Mouse (Mus musculus) thymus, postnatal 25 days (tissue): ENCODE data around the gene Apobr.

ENCODE experiments used
- DNase-seq: peaks from one replicate; pipeline ENCODE4 v3.0.0; 2022

The Apobr gene

DNA sequence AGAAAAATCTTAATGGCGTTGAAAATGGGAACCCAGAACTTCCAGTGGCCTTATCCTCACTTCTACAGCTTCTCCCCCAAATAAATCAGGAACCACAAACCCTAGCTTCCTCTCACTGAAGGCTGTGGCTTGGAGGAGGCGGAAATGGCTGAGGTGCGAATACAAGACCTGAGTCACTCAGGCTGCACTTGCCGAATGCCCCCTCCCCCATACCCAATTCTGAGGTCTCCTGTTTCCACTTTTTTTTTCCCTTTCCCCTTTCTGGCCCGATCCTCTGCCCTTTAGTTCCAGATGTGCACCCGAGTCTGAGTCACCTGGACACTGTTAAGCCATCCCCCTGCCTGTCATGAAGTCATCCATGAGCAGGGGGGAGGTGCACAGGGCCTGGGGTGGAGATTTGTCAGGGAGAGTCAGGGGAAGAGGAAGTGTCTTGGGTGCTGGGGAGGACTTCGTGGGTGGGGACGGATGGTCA is at the start of gene Apobr:
TSS of gene Apobr (plus strand) at position 437 of the 472 bp plus-strand sequence.
- peak; percentile 61 for DNase-seq

- no peak for DNase-seq
These were observed 49.0 kb upstream of the Apobr start for GRCm38 (mm10) chr7:126535766-126536165.

GRCm38 (mm10) chr7:126536466-126536865 is 48.3 kb upstream of the Apobr start:
- DNase-seq, result no peak

GRCm38 (mm10) chr7:126537820-126538585 is 46.7 kb upstream of the Apobr start:
- peak; percentile 24 for DNase-seq

DNA sequence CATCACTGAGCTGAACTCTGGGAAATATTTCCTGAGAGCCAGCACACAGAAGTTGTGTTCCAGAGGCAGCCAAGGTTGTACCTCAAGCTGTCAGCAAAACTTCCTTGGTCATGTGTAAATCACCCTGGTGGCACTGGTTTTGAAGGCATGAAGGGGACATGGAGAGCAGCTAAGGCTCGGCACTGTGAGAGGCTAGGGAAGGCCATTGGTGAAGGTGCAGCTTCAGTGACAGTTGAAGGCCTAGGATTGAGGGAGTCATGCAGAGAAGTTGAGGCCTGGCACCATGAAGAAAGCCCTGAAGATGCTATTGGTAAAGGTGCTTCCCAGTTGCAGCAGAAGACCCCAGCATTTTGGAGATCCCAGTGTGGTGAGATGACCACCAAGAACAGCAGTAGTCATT is 43.1 kb upstream of the Apobr start:
- no peak for DNase-seq

DNA sequence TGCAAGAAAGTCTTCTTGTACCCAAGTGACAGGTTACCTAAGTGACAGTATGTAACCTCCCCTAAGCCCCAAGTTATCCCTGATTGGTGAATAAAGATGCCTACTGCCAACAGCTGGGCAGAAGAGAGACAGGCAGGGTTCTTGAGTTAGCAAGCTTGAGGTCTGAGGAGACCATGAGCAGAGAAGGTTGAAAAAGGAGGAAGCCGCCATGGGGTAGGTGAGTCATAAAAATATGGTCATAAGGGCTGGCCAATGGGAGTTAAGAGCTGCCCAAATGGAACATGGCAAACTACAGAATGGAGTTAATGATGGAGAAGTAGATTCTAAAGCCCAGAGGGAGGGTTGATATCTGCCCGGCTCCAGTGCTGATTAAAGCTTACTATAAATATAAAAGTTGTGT is 39.1 kb upstream of the Apobr start:
- DNase-seq, result no peak

GRCm38 (mm10) chr7:126554796-126555195 is 29.9 kb upstream of the Apobr start:
- DNase-seq, result peak; percentile 18

- DNase-seq, result no peak
These were observed 28.1 kb upstream of the Apobr start for GRCm38 (mm10) chr7:126556635-126557034.

GRCm38 (mm10) chr7:126565693-126566092 is 19.0 kb upstream of the Apobr start:
- no peak for DNase-seq

- peak; percentile 83 for DNase-seq
These were observed 18.5 kb upstream of the Apobr start, which contains the start of gene Eif3c for GRCm38 (mm10) chr7:126566094-126566765. Eif3c (minus strand) TSS chr7:126566411.

DNA sequence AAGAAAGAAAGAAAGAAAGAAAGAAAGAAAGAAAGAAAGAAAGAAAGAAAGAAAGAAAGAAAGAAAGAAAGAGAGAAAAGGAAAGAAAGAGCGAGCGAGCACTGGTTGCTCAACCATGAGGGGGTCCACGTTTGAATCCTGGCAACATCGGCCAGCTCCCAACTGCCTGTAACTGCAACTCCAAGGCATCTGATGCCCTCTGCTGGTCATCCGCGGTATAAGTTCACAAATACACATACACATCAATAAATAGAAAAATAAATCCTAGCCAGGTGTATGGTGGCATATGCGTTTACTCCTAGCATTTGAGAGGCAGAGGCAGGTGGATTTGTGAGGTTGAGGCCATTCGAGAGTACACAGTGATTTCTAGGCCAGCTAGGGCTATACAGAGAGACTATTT is 7.8 kb upstream of the Apobr start:
- DNase-seq, result peak; percentile 62

DNA sequence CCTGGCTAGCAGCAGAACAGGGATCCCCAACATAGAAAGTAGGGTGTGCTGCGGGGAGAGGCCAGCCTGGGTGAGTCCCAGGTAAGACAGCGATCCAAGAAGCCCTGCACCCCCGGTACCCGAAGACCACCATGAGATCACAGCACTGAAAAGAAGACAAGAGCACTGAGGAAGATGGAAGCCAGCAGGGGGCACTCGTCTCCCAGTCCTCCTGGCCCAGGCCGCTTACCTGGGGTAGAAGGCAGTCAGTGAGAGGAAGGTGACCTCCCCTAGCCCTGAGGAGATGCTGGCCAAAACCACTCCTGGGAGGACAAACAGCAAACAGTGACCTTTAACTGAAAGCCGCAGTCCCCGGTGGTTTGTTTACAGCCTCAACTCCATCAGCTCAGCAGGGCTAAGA is 5.6 kb upstream of the Apobr start:
- peak; percentile 64 for DNase-seq

DNA sequence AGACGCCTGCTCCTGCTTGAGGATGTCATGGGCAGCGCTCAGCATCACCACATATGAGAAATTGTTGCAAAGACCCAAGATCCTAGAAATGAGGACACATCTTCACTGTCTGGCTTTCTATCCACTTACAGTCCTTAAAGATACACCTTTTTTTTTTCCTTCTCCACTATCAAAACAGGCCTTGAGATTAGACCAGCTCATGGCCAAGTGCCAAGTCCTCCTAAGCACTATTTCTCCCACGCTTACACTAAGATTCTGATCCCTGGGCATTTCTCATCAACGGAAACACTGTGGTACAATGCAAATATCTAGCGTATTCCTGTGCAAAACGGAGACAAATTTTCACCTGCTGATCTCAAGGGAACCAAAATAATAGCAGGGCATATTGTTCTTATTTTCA is 3.1 kb upstream of the Apobr start:
- no peak for DNase-seq

DNA sequence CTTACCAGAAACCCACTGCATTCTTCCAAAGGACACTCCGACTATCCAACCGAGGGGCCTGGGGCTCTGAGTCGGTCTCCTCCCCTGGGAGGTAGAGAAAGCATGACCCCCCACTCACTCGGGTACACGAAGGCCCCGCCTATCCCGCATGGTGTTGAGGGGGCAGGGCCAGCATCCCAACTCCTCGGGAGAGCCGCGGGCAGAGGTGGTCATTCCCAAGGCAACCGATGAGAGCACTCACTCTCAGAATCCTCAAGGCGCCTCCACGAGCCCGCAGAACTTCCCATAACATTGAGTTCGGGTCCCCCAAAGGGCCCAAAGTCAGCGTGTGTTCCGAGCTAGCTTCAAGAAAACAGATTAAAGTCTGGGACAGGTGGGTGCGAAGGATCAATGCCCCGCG is 2.0 kb upstream of the Apobr start:
- DNase-seq, result no peak

- peak; percentile 83 for DNase-seq
These were observed 1.5 kb upstream of the Apobr start for GRCm38 (mm10) chr7:126583251-126583709.

GRCm38 (mm10) chr7:126583761-126584160 is 981 bp upstream of the Apobr start:
- DNase-seq, result peak; percentile 25

DNA sequence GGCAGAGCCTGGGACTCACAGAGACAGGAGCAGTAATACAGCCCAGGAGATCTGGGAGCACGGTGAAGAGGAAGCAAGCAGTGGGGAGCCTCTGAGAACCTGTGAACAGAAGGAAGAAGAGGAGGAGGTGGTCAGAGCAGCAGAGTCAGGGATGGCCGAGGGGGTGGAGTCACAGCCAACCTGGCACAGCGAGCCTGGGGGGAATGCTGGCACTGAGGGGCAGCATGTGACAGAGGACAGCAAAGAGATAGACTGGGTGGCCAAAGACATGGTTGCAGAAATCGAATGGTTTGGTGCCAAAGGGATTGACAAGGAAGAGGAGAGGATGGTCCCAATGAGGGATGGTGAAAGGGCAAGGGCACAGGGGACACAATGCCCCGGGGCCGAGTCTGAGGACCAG is 975 bp downstream of the Apobr start, which contains the start of gene Cln3:
TSS of gene Cln3 (minus strand) at position 101 of the 400 bp plus-strand sequence.
- no peak for DNase-seq

DNA sequence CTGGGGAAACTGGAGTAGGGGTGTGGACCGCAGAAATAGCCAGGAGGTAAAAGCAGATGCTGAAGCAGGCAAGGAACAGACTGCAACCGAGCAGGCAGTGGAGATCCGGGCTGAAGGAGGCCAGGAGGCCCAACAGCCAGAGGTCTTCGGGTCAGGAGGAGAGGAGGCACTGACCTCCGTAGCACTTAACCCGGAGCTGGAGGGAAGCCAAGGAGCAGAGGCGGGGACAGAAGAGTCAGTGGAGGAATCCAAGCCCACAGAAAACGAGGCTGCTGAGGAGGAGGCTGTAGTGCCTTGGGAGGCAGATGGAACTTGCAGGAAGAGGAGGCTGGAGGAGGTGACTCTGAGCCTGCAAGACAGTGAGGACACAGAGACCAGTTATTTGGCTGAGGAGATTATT is 2.1 kb downstream of the Apobr start:
- DNase-seq, result no peak

- no peak for DNase-seq
These were observed 3.0 kb downstream of the Apobr start for GRCm38 (mm10) chr7:126587779-126588178.

DNA sequence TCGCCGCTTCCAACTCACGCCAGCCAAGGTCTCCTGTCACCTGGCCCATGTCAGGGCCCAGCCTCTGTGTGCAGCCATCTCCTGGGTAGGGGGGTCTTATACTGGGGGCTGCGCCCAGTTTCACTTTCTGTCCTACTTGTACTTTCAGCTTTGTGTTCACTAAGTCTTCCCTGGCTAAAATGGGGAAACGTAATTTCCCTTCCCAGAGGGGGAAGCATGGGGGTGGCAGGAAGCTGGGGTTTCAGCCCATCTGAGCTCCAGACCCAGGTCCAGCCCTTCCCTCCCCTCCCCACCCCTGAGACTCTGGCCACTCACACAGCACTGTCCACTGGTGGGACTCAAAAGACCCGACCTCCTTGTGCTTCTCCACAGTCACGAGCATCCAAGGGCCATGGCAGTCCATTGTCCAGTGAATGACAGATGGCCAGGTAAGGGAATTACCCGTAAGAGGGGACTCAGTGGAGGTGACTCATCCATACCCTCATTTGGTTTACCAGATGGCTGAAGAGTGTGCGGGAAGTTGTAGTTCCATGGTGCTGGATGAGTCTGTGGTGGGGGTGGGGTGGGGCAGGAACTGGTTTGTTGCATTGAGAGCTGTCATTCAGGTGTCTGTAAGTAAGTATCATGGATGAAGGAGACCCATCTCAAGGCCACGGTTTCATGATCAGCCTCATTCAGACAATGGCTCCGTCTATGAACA is 10.3 kb downstream of the Apobr start, which contains the start of gene Il27:
TSS of gene Il27 (minus strand) at position 80 of the 700 bp plus-strand sequence.
- no peak for DNase-seq

DNA sequence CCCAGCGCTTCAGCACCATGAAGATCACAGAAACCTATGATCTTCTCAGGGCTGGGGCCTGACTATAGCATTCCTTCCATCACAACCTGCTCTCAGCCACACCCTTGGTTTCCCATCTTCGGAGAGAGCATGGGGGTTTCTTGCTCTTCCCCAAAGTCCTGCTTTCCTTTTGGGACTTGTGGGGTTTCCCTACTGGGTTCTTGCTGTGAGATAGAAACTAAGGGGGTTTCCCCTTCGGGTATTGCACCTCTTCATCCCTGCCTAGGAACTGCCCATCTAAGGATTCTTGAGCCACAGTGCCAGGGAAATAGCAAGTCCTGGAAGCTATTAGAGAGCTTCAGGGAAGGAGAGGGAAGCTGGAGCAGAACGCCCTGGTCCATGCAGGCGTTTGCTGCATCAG is 11.1 kb downstream of the Apobr start:
- no peak for DNase-seq

DNA sequence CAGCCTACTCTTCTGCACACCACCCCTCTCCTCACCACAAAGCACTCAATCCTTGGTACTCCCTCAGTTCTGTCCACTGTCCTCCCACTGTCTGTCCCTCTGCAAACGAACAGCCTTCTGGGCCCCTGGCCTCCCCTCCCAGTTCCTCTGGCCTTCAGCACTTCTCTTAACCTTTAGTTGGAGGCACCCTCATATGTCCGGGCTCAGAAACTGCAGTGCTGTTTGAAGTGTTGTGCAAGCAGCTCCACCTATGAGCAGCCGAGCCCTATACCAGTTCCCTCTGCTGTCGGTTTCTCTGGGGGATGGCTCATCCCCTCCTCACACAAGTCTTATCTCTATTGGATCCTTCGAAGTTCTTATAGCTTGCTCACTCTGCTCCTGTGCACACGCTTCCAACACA is 11.7 kb downstream of the Apobr start:
- no peak for DNase-seq

- DNase-seq, result no peak
These were observed 14.2 kb downstream of the Apobr start for GRCm38 (mm10) chr7:126598919-126599318.
